Mouse (Mus musculus): ENCODE measurements around the gene Zcchc24. TPM values are rescaled to one million over a fixed set of nuclear protein-coding genes. Genes with fewer than 3 reads are reported as not detected.

The Zcchc24 gene
- polyA plus RNA-seq, 1 experiment from 2014 or later, result 11.3 TPM

- H3K27me3 ChIP-seq (replicated peaks; ENCODE audit: control insufficient read depth, insufficient read depth, low read length), result 0 out of 2 replicates have a peak, but pooled peaks cover 3% of the 10 kb centered on the region
- H3K9ac ChIP-seq (ENCODE audit: low read depth, low read length), result no peak overlapping the region
- no peaks in the 10 kb centered on the region for H3K36me3 ChIP-seq (ENCODE audit: control insufficient read depth, insufficient read depth, low read length)
- DNase-seq (ENCODE audit: low spot score) (peak; percentile 76), ATAC-seq (replicated peaks; ENCODE audit: low FRiP score) (peak; percentile 45; the same call in 1 of the 2 replicates)
- 17% methylated on average over 19 of the region's 19 CpGs for WGBS
- no peak overlapping the region for H3K4me3 ChIP-seq (ENCODE audit: low read depth, low read length)
- H3K27ac ChIP-seq (ENCODE audit: low read depth, low read length), result no peak overlapping the region
- no peaks in the 10 kb centered on the region for H3K9me3 ChIP-seq (ENCODE audit: control insufficient read depth, low read length)
- no peaks in the 10 kb centered on the region for H3K4me1 ChIP-seq (replicated peaks; ENCODE audit: control insufficient read depth, insufficient read depth, low read length)
- no peak overlapping the region for H3K4me2 ChIP-seq
Measured at GRCm38 (mm10) chr14:25800166-25800960, 31.5 kb upstream of the Zcchc24 start.

- Histone ChIP-seq H3K36me3 (ENCODE audit: control insufficient read depth, insufficient read depth, low read length) (no peaks in the 10 kb centered on the region), H3K4me1 (replicated peaks; ENCODE audit: control insufficient read depth, insufficient read depth, low read length) (no peaks in the 10 kb centered on the region), H3K27me3 (replicated peaks; ENCODE audit: control insufficient read depth, insufficient read depth, low read length) (0 out of 2 replicates have a peak, but pooled peaks cover 3% of the 10 kb centered on the region), H3K27ac (ENCODE audit: low read depth, low read length) (no peak overlapping the region), H3K4me3 (ENCODE audit: low read depth, low read length) (no peak overlapping the region), H3K9me3 (ENCODE audit: control insufficient read depth, low read length) (no peaks in the 10 kb centered on the region), H3K9ac (ENCODE audit: low read depth, low read length) (no peak overlapping the region), H3K4me2 (no peak overlapping the region)
- DNase-seq (ENCODE audit: low spot score) (no peak), ATAC-seq (replicated peaks; ENCODE audit: low FRiP score) (no peak)
- 76% methylated on average over 7 of the region's 7 CpGs for WGBS
Measured at GRCm38 (mm10) chr14:25796619-25797018, 27.8 kb upstream of the Zcchc24 start.

- ATAC-seq (replicated peaks; ENCODE audit: low FRiP score) (no peak), DNase-seq (ENCODE audit: low spot score) (no peak)
- H3K27me3 ChIP-seq (replicated peaks; ENCODE audit: control insufficient read depth, insufficient read depth, low read length), result 0 out of 2 replicates have a peak, but pooled peaks cover 3% of the 10 kb centered on the region
- no peaks in the 10 kb centered on the region for H3K9me3 ChIP-seq (ENCODE audit: control insufficient read depth, low read length)
- no peak overlapping the region for H3K4me2 ChIP-seq
- no peaks in the 10 kb centered on the region for H3K4me1 ChIP-seq (replicated peaks; ENCODE audit: control insufficient read depth, insufficient read depth, low read length)
- WGBS, result 39% methylated on average over 10 of the region's 10 CpGs
- no peak overlapping the region for H3K27ac ChIP-seq (ENCODE audit: low read depth, low read length)
- H3K9ac ChIP-seq (ENCODE audit: low read depth, low read length), result no peak overlapping the region
- H3K4me3 ChIP-seq (ENCODE audit: low read depth, low read length), result no peak overlapping the region
- no peaks in the 10 kb centered on the region for H3K36me3 ChIP-seq (ENCODE audit: control insufficient read depth, insufficient read depth, low read length)
Measured at GRCm38 (mm10) chr14:25795561-25796174, 26.8 kb upstream of the Zcchc24 start.

- WGBS, result 68% methylated on average over 6 of the region's 6 CpGs
- no peak overlapping the region for H3K4me2 ChIP-seq
Measured at GRCm38 (mm10) chr14:25795067-25795466, 26.2 kb upstream of the Zcchc24 start.

GRCm38 (mm10) chr14:25794331-25794730 lies 25.5 kb upstream of the Zcchc24 start:
- no peaks in the 10 kb centered on the region for H3K36me3 ChIP-seq (ENCODE audit: control insufficient read depth, insufficient read depth, low read length)
- DNase-seq (ENCODE audit: low spot score) (no peak), ATAC-seq (replicated peaks; ENCODE audit: low FRiP score) (no peak)
- H3K27ac ChIP-seq (ENCODE audit: low read depth, low read length), result no peak overlapping the region
- H3K4me1 ChIP-seq (replicated peaks; ENCODE audit: control insufficient read depth, insufficient read depth, low read length), result no peaks in the 10 kb centered on the region
- no peak overlapping the region for H3K4me2 ChIP-seq
- H3K4me3 ChIP-seq (ENCODE audit: low read depth, low read length), result no peak overlapping the region
- 88% methylated on average over 2 of the region's 2 CpGs for WGBS
- H3K9me3 ChIP-seq (ENCODE audit: control insufficient read depth, low read length), result no peaks in the 10 kb centered on the region
- H3K27me3 ChIP-seq (replicated peaks; ENCODE audit: control insufficient read depth, insufficient read depth, low read length), result no peaks in the 10 kb centered on the region
- no peak overlapping the region for H3K9ac ChIP-seq (ENCODE audit: low read depth, low read length)

More at GRCm38 (mm10) chr14:25795067-25795466, 26.2 kb upstream of the Zcchc24 start:
- H3K9ac ChIP-seq (ENCODE audit: low read depth, low read length), result no peak overlapping the region
- H3K4me1 ChIP-seq (replicated peaks; ENCODE audit: control insufficient read depth, insufficient read depth, low read length), result no peaks in the 10 kb centered on the region
- DNase-seq (ENCODE audit: low spot score) (no peak), ATAC-seq (replicated peaks; ENCODE audit: low FRiP score) (no peak)
- no peaks in the 10 kb centered on the region for H3K36me3 ChIP-seq (ENCODE audit: control insufficient read depth, insufficient read depth, low read length)
- H3K27ac ChIP-seq (ENCODE audit: low read depth, low read length), result no peak overlapping the region
- no peaks in the 10 kb centered on the region for H3K9me3 ChIP-seq (ENCODE audit: control insufficient read depth, low read length)
- H3K4me3 ChIP-seq (ENCODE audit: low read depth, low read length), result no peak overlapping the region
- no peaks in the 10 kb centered on the region for H3K27me3 ChIP-seq (replicated peaks; ENCODE audit: control insufficient read depth, insufficient read depth, low read length)

- no peak overlapping the region for H3K4me2 ChIP-seq
- H3K4me1 ChIP-seq (replicated peaks; ENCODE audit: control insufficient read depth, insufficient read depth, low read length), result no peaks in the 10 kb centered on the region
- 61% methylated on average over 6 of the region's 6 CpGs for WGBS
- no peaks in the 10 kb centered on the region for H3K9me3 ChIP-seq (ENCODE audit: control insufficient read depth, low read length)
- no peaks in the 10 kb centered on the region for H3K27me3 ChIP-seq (replicated peaks; ENCODE audit: control insufficient read depth, insufficient read depth, low read length)
- DNase-seq (ENCODE audit: low spot score) (no peak), ATAC-seq (replicated peaks; ENCODE audit: low FRiP score) (0 out of 2 replicates have a peak, but pooled peaks have one; percentile 15)
- H3K27ac ChIP-seq (ENCODE audit: low read depth, low read length), result no peak overlapping the region; the same call in 1 of the 2 replicates
- H3K9ac ChIP-seq (ENCODE audit: low read depth, low read length), result no peak overlapping the region
- H3K4me3 ChIP-seq (ENCODE audit: low read depth, low read length), result no peak overlapping the region
- no peaks in the 10 kb centered on the region for H3K36me3 ChIP-seq (ENCODE audit: control insufficient read depth, insufficient read depth, low read length)
Measured at GRCm38 (mm10) chr14:25790768-25791302, 22.0 kb upstream of the Zcchc24 start.

GRCm38 (mm10) chr14:25789946-25790345 lies 21.1 kb upstream of the Zcchc24 start:
- ATAC-seq (replicated peaks; ENCODE audit: low FRiP score) (no peak), DNase-seq (ENCODE audit: low spot score) (no peak)
- Histone ChIP-seq H3K9ac (ENCODE audit: low read depth, low read length) (no peak overlapping the region), H3K27me3 (replicated peaks; ENCODE audit: control insufficient read depth, insufficient read depth, low read length) (no peaks in the 10 kb centered on the region), H3K36me3 (ENCODE audit: control insufficient read depth, insufficient read depth, low read length) (no peaks in the 10 kb centered on the region), H3K27ac (ENCODE audit: low read depth, low read length) (no peak overlapping the region), H3K4me1 (replicated peaks; ENCODE audit: control insufficient read depth, insufficient read depth, low read length) (no peaks in the 10 kb centered on the region), H3K4me2 (no peak overlapping the region), H3K4me3 (ENCODE audit: low read depth, low read length) (no peak overlapping the region), H3K9me3 (ENCODE audit: control insufficient read depth, low read length) (no peaks in the 10 kb centered on the region)
- WGBS, result 76% methylated on average over 1 of the region's 1 CpGs

GRCm38 (mm10) chr14:25789207-25789606 lies 20.4 kb upstream of the Zcchc24 start:
- H3K27ac ChIP-seq (ENCODE audit: low read depth, low read length), result no peak overlapping the region
- no peaks in the 10 kb centered on the region for H3K36me3 ChIP-seq (ENCODE audit: control insufficient read depth, insufficient read depth, low read length)
- no peaks in the 10 kb centered on the region for H3K27me3 ChIP-seq (replicated peaks; ENCODE audit: control insufficient read depth, insufficient read depth, low read length)
- no peaks in the 10 kb centered on the region for H3K4me1 ChIP-seq (replicated peaks; ENCODE audit: control insufficient read depth, insufficient read depth, low read length)
- no peak overlapping the region for H3K4me3 ChIP-seq (ENCODE audit: low read depth, low read length)
- H3K9me3 ChIP-seq (ENCODE audit: control insufficient read depth, low read length), result no peaks in the 10 kb centered on the region
- H3K9ac ChIP-seq (ENCODE audit: low read depth, low read length), result no peak overlapping the region
- ATAC-seq (replicated peaks; ENCODE audit: low FRiP score), result no peak
- no peak overlapping the region for H3K4me2 ChIP-seq
- no peak for DNase-seq (ENCODE audit: low spot score)
